Mouse (Mus musculus): Measurements from ENCODE around the gene Iqch. TPM values are rescaled to one million over a fixed set of nuclear protein-coding genes. Genes with fewer than 3 reads are reported as not detected.

The Iqch gene
- total and polyA plus RNA-seq, 2 experiments from 2014 or later = 0.20 TPM; not detected in 1

- no peak overlapping the region for H3K9ac ChIP-seq (replicated peaks; ENCODE audit: low read length, poor library complexity, severe bottlenecking)
- no peak overlapping the region for H3K4me3 ChIP-seq (ENCODE audit: low read depth, low read length)
- ATAC-seq (ENCODE audit: low FRiP score) (no peak), DNase-seq (ENCODE audit: low spot score) (peak; percentile 22)
- no peak overlapping the region for H3K4me2 ChIP-seq (ENCODE audit: low read depth, low read length, poor library complexity, severe bottlenecking)
- 60% methylated on average over 14 of the region's 14 CpGs for WGBS
- no peaks in the 10 kb centered on the region for H3K9me3 ChIP-seq (ENCODE audit: low read length)
- TF ChIP-seq CTCF (IDR thresholded peaks at IDR 0.05) = no peak
- H3K36me3 ChIP-seq (ENCODE audit: insufficient read depth, low read length) = no peaks in the 10 kb centered on the region
- H3K4me1 ChIP-seq (ENCODE audit: insufficient read depth, low read length) = no peaks in the 10 kb centered on the region
- no peak overlapping the region for H3K27ac ChIP-seq (ENCODE audit: low read depth, low read length)
- no peaks in the 10 kb centered on the region for H3K27me3 ChIP-seq (ENCODE audit: insufficient read depth, low read length)
Observed at GRCm38 (mm10) chr9:63523251-63523936, 78.9 kb downstream of the Iqch start.

- Histone ChIP-seq H3K36me3 (ENCODE audit: insufficient read depth, low read length) (no peaks in the 10 kb centered on the region), H3K27ac (ENCODE audit: low read depth, low read length) (no peak overlapping the region), H3K9me3 (ENCODE audit: low read length) (no peaks in the 10 kb centered on the region), H3K4me3 (ENCODE audit: low read depth, low read length) (no peak overlapping the region), H3K27me3 (ENCODE audit: insufficient read depth, low read length) (no peaks in the 10 kb centered on the region), H3K9ac (replicated peaks; ENCODE audit: low read length, poor library complexity, severe bottlenecking) (no peak overlapping the region), H3K4me2 (ENCODE audit: low read depth, low read length, poor library complexity, severe bottlenecking) (no peak overlapping the region), H3K4me1 (ENCODE audit: insufficient read depth, low read length) (no peaks in the 10 kb centered on the region)
- WGBS = 55% methylated on average over 5 of the region's 5 CpGs
- DNase-seq (ENCODE audit: low spot score) (peak; percentile 35), ATAC-seq (ENCODE audit: low FRiP score) (no peak)
- peak; percentile 65 for TF ChIP-seq CTCF (IDR thresholded peaks at IDR 0.05)
Observed at GRCm38 (mm10) chr9:63512851-63513250, 89.4 kb downstream of the Iqch start.

GRCm38 (mm10) chr9:63511034-63511433 lies 91.3 kb downstream of the Iqch start:
- TF ChIP-seq CTCF (IDR thresholded peaks at IDR 0.05) = peak; percentile 68

GRCm38 (mm10) chr9:63507110-63507509 lies 95.2 kb downstream of the Iqch start:
- Histone ChIP-seq H3K27me3 (ENCODE audit: insufficient read depth, low read length) (no peaks in the 10 kb centered on the region), H3K4me1 (ENCODE audit: insufficient read depth, low read length) (no peaks in the 10 kb centered on the region), H3K9me3 (ENCODE audit: low read length) (no peaks in the 10 kb centered on the region), H3K27ac (ENCODE audit: low read depth, low read length) (no peak overlapping the region), H3K9ac (replicated peaks; ENCODE audit: low read length, poor library complexity, severe bottlenecking) (no peak overlapping the region), H3K4me2 (ENCODE audit: low read depth, low read length, poor library complexity, severe bottlenecking) (no peak overlapping the region), H3K4me3 (ENCODE audit: low read depth, low read length) (no peak overlapping the region), H3K36me3 (ENCODE audit: insufficient read depth, low read length) (no peaks in the 10 kb centered on the region)
- 76% methylated on average over 8 of the region's 8 CpGs for WGBS
- TF ChIP-seq CTCF (IDR thresholded peaks at IDR 0.05) = no peak
- ATAC-seq (ENCODE audit: low FRiP score) (no peak), DNase-seq (ENCODE audit: low spot score) (no peak)

More at GRCm38 (mm10) chr9:63511034-63511433, 91.3 kb downstream of the Iqch start:
- H3K4me1 ChIP-seq (ENCODE audit: insufficient read depth, low read length) = no peaks in the 10 kb centered on the region
- no peak overlapping the region for H3K9ac ChIP-seq (replicated peaks; ENCODE audit: low read length, poor library complexity, severe bottlenecking)
- ATAC-seq (ENCODE audit: low FRiP score) = no peak
- no peaks in the 10 kb centered on the region for H3K27me3 ChIP-seq (ENCODE audit: insufficient read depth, low read length)
- H3K36me3 ChIP-seq (ENCODE audit: insufficient read depth, low read length) = no peaks in the 10 kb centered on the region
- WGBS = 68% methylated on average over 4 of the region's 4 CpGs
- no peak overlapping the region for H3K27ac ChIP-seq (ENCODE audit: low read depth, low read length)
- H3K4me2 ChIP-seq (ENCODE audit: low read depth, low read length, poor library complexity, severe bottlenecking) = no peak overlapping the region
- no peaks in the 10 kb centered on the region for H3K9me3 ChIP-seq (ENCODE audit: low read length)
- peak; percentile 49 for DNase-seq (ENCODE audit: low spot score)
- H3K4me3 ChIP-seq (ENCODE audit: low read depth, low read length) = no peak overlapping the region

- Histone ChIP-seq H3K36me3 (ENCODE audit: insufficient read depth, low read length) (no peaks in the 10 kb centered on the region), H3K4me2 (ENCODE audit: low read depth, low read length, poor library complexity, severe bottlenecking) (no peak overlapping the region), H3K9ac (replicated peaks; ENCODE audit: low read length, poor library complexity, severe bottlenecking) (no peak overlapping the region), H3K4me1 (ENCODE audit: insufficient read depth, low read length) (no peaks in the 10 kb centered on the region), H3K4me3 (ENCODE audit: low read depth, low read length) (no peak overlapping the region), H3K9me3 (ENCODE audit: low read length) (no peaks in the 10 kb centered on the region), H3K27ac (ENCODE audit: low read depth, low read length) (no peak overlapping the region), H3K27me3 (ENCODE audit: insufficient read depth, low read length) (no peaks in the 10 kb centered on the region)
- ATAC-seq (ENCODE audit: low FRiP score) (no peak), DNase-seq (ENCODE audit: low spot score) (no peak)
- no peak for TF ChIP-seq CTCF (IDR thresholded peaks at IDR 0.05)
- WGBS = 87% methylated on average over 2 of the region's 2 CpGs
Observed at GRCm38 (mm10) chr9:63503890-63504289, 98.4 kb downstream of the Iqch start.

- no peak overlapping the region for H3K4me2 ChIP-seq (ENCODE audit: low read depth, low read length, poor library complexity, severe bottlenecking)
- no peaks in the 10 kb centered on the region for H3K27me3 ChIP-seq (ENCODE audit: insufficient read depth, low read length)
- no peak for TF ChIP-seq CTCF (IDR thresholded peaks at IDR 0.05)
- no peak overlapping the region for H3K27ac ChIP-seq (ENCODE audit: low read depth, low read length)
- H3K4me3 ChIP-seq (ENCODE audit: low read depth, low read length) = no peak overlapping the region
- H3K36me3 ChIP-seq (ENCODE audit: insufficient read depth, low read length) = no peaks in the 10 kb centered on the region
- no peak overlapping the region for H3K9ac ChIP-seq (replicated peaks; ENCODE audit: low read length, poor library complexity, severe bottlenecking)
- DNase-seq (ENCODE audit: low spot score) (no peak), ATAC-seq (ENCODE audit: low FRiP score) (no peak)
- no peaks in the 10 kb centered on the region for H3K9me3 ChIP-seq (ENCODE audit: low read length)
- 95% methylated on average over 1 of the region's 1 CpGs for WGBS
- H3K4me1 ChIP-seq (ENCODE audit: insufficient read depth, low read length) = no peaks in the 10 kb centered on the region
Observed at GRCm38 (mm10) chr9:63501516-63501915, 100.8 kb downstream of the Iqch start.
